Mouse (Mus musculus) Patski (cell line): ENCODE measurements around the gene Faap100. TPM values are rescaled to one million over a fixed set of nuclear protein-coding genes. Genes with fewer than 3 reads are reported as not detected.
"Not testable (repeated sequence)": the region's sequence is repeated elsewhere in the genome, so short reads cannot be mapped to it uniquely, and the experiment has no call there.

Source experiments
- ATAC-seq: fragments of 100-300 bp; one replicate; pipeline ENCODE4 v1.8.0; 2021
- CTCF ChIA-PET: fragments of 350-600 bp; sonication (Branson Sonifier 250); formaldehyde crosslinking; loops from one replicate; lab custom pipeline; 2022; ENCODE audit warnings: inconsistent platforms; lab: Charles Lee
- POLR2A ChIA-PET: fragments of 350-600 bp; sonication (Branson Sonifier 250); formaldehyde crosslinking; loops from one replicate; lab custom pipeline; 2022; ENCODE audit warnings: antibody characterized with exemption, inconsistent platforms; lab: Charles Lee
- DNase-seq: peaks from one replicate; pipeline ENCODE4 v3.0.0-alpha.2; 2011; ENCODE audit warnings: low read depth, low spot score
- H3K27me3 ChIP-seq: fragments of 371-371 bp; one replicate; pipeline ENCODE4 v1.5.1; 2021
- CTCF ChIP-seq: fragments of 100-300 bp; IDR thresholded peaks from one replicate; pipeline ENCODE4 v1.5.1; 2021
- in situ Hi-C: fragments of 300-500 bp; cut with MboI; formaldehyde crosslinking; loops from 3 replicates; pipeline ENCODE4 v1.11.1; 2018; ENCODE audit warnings: low pct_unique_long_range_greater_than_20kb, mixed read lengths
- polyA plus RNA-seq: library from polyadenylated mRNA; unstranded; gene quantifications from one replicate; pipeline ENCODE4 v1.2.3, GENCODE M21; 2021

Gene Faap100
- polyA plus RNA-seq, 1 experiment from 2014 or later: 15.1 TPM

- peak; percentile 4 for ATAC-seq
- no peak for DNase-seq
- in situ Hi-C loops: no loop called here
- ChIA-PET CTCF (no interaction called here), POLR2A (interaction anchor here (1.6 to 1.7 kb wide), 2 partner anchors 12 to 38 kb away, joined by 3 read pairs; no protein-coding TSS in a partner anchor)
- no peak for TF ChIP-seq CTCF
- no peaks in the 10 kb centered on the region for H3K27me3 ChIP-seq
Observed at GRCm38 (mm10) chr11:120347791-120348683, 30.5 kb downstream of the Faap100 start, which contains the start of gene Actg1. TSS of gene Actg1 (minus strand) at chr11:120348542.

- H3K27me3 ChIP-seq: no peaks in the 10 kb centered on the region
- in situ Hi-C loops: no loop called here
- ATAC-seq: no peak
- ChIA-PET POLR2A (interaction anchor here (1.0 to 2.2 kb wide), 4 partner anchors 13 to 37 kb away, joined by 3 to 7 read pairs (median 3); no protein-coding TSS in a partner anchor), CTCF (no interaction called here)
- no peak for DNase-seq
- no peak for TF ChIP-seq CTCF
Observed at GRCm38 (mm10) chr11:120347301-120347700, 31.3 kb downstream of the Faap100 start.

- CTCF ChIA-PET, ATAC-seq, in situ Hi-C loops, H3K27me3 ChIP-seq, DNase-seq: not testable (repeated sequence)
- POLR2A ChIA-PET: interaction anchor here (0.6 to 2.2 kb wide), 4 partner anchors 30 to 166 kb away, joined by 3 to 7 read pairs (median 3); no protein-coding TSS in a partner anchor
Observed at GRCm38 (mm10) chr11:120346383-120347034, 32.1 kb downstream of the Faap100 start.

GRCm38 (mm10) chr11:120345067-120345681 is 33.4 kb downstream of the Faap100 start:
- in situ Hi-C loops: no loop called here
- peak; percentile 5 for ATAC-seq
- ChIA-PET CTCF (no interaction called here), POLR2A (interaction anchor here (0.9 to 2.2 kb wide), 3 partner anchors 29 to 238 kb away, joined by 3 to 7 read pairs (median 3); no protein-coding TSS in a partner anchor)
- no peaks in the 10 kb centered on the region for H3K27me3 ChIP-seq
- no peak for DNase-seq
- TF ChIP-seq CTCF: no peak

- no peaks in the 10 kb centered on the region for H3K27me3 ChIP-seq
- DNase-seq: no peak
- in situ Hi-C loops: no loop called here
- ChIA-PET POLR2A (interaction anchor here (1.0 to 1.9 kb wide), 2 partner anchors 28 to 237 kb away, joined by 3 to 8 read pairs; no protein-coding TSS in a partner anchor), CTCF (no interaction called here)
- no peak for TF ChIP-seq CTCF
- ATAC-seq: peak; percentile 24
Observed at GRCm38 (mm10) chr11:120344310-120344920, 34.1 kb downstream of the Faap100 start.

GRCm38 (mm10) chr11:120343519-120344309 is 34.9 kb downstream of the Faap100 start:
- no peak for TF ChIP-seq CTCF
- ATAC-seq (peak; percentile 37), DNase-seq (no peak)
- no peaks in the 10 kb centered on the region for H3K27me3 ChIP-seq
- CTCF ChIA-PET: no interaction called here
- POLR2A ChIA-PET: interaction anchor here (0.6 to 1.9 kb wide), 2 partner anchors 27 to 110 kb away, joined by 3 to 8 read pairs; no protein-coding TSS in a partner anchor
- in situ Hi-C loops: no loop called here

- no peak for ATAC-seq
- ChIA-PET CTCF (no interaction called here), POLR2A (interaction anchor here (1.9 kb wide), 1 partner anchor 26 kb away, joined by 8 read pairs; no protein-coding TSS in a partner anchor)
- no peak for TF ChIP-seq CTCF
- no peaks in the 10 kb centered on the region for H3K27me3 ChIP-seq
- in situ Hi-C loops: no loop called here
- no peak for DNase-seq
Observed at GRCm38 (mm10) chr11:120342656-120343160, 35.9 kb downstream of the Faap100 start.

GRCm38 (mm10) chr11:120341661-120342060 is 36.9 kb downstream of the Faap100 start:
- ATAC-seq (no peak), DNase-seq (no peak)
- ChIA-PET POLR2A (interaction anchor here (0.7 kb wide), 1 partner anchor 47 kb away, joined by 3 read pairs; no protein-coding TSS in a partner anchor), CTCF (no interaction called here)
- in situ Hi-C loops: no loop called here
- H3K27me3 ChIP-seq: no peaks in the 10 kb centered on the region
- no peak for TF ChIP-seq CTCF

- H3K27me3 ChIP-seq: no peaks in the 10 kb centered on the region
- DNase-seq (no peak), ATAC-seq (no peak)
- no peak for TF ChIP-seq CTCF
- in situ Hi-C loops: no loop called here
- ChIA-PET CTCF (no interaction called here), POLR2A (interaction anchor here (0.7 kb wide), 1 partner anchor 1998 kb away, joined by 5 read pairs; no protein-coding TSS in a partner anchor)
Observed at GRCm38 (mm10) chr11:120339978-120340513, 38.5 kb downstream of the Faap100 start.
